Mouse (Mus musculus): ENCODE results near the gene Amph. TPM values are rescaled to one million over a fixed set of nuclear protein-coding genes. Genes with fewer than 3 reads are reported as not detected.
"Not testable (repeated sequence)": the region's sequence is repeated elsewhere in the genome, so short reads cannot be mapped to it uniquely, and the experiment has no call there.

Amph gene
- 1.3 TPM in 2 replicates for polyA plus RNA-seq (2014; fragmentation: Nextera tagmentation; extraction: Ambion mirVana)

GRCm38 (mm10) chr13:18948171-18949028, at the start of gene Amph:
Amph (plus strand) TSS chr13:18948205.
- WGBS = under 1% methylated on average over 70 of the region's 70 CpGs
- TF ChIP-seq CTCF (IDR thresholded peaks at IDR 0.05; ENCODE audit: low read depth) = peak; percentile 51
- DNase-seq (peak; percentile 79), ATAC-seq (ENCODE audit: insufficient read depth) (peak; percentile 95)
- Histone ChIP-seq H3K9ac (peak within 1 kb of the TSS; percentile 50), H3K9me3 (ENCODE audit: low read depth, low read length) (no peaks in the 10 kb centered on the region), H3K4me3 (ENCODE audit: low read depth, low read length) (peak within 1 kb of the TSS; percentile 64), H3K27me3 (ENCODE audit: insufficient read depth, low read length) (peaks cover 13% of the 10 kb centered on the region), H3K4me1 (ENCODE audit: insufficient read depth) (no peaks in the 10 kb centered on the region), H3K36me3 (ENCODE audit: insufficient read depth) (no peaks in the 10 kb centered on the region), H3K27ac (ENCODE audit: low read depth) (no peak within 1 kb of the TSS), H3K4me2 (peak within 1 kb of the TSS; percentile 98)

DNA sequence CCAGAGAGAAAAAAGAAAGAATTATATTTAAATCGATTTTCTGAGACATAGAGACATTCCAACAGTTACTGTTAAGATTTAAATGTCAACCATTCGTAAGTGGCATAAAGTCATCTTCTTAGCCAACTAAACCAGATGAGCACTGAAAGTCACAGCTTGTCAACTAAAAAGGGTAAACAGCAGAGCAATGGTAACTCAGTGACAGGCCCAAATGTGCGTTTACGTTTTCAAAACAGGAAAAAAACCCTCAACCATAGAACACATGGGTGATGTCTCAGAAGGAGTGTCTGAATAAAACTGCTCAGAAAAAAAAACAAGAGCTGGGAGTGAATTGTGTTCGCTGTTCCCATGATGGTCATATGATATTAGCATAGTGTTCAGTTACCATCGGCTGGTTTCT, 44.4 kb upstream of the Amph start:
- Histone ChIP-seq H3K9me3 (ENCODE audit: low read depth, low read length) (no peaks in the 10 kb centered on the region), H3K4me1 (ENCODE audit: insufficient read depth) (no peaks in the 10 kb centered on the region), H3K9ac (no peak overlapping the region), H3K4me3 (ENCODE audit: low read depth, low read length) (no peak overlapping the region), H3K4me2 (no peak overlapping the region), H3K36me3 (ENCODE audit: insufficient read depth) (no peaks in the 10 kb centered on the region), H3K27ac (ENCODE audit: low read depth) (no peak overlapping the region), H3K27me3 (ENCODE audit: insufficient read depth, low read length) (no peaks in the 10 kb centered on the region)
- TF ChIP-seq CTCF (IDR thresholded peaks at IDR 0.05; ENCODE audit: low read depth) = no peak
- no peak for DNase-seq
- 79% methylated on average over 6 of the region's 6 CpGs for WGBS
- ATAC-seq (ENCODE audit: insufficient read depth) = no peak

GRCm38 (mm10) chr13:18914774-18915173, 33.2 kb upstream of the Amph start:
- 49% methylated on average over 4 of the region's 4 CpGs for WGBS
- Histone ChIP-seq H3K9me3 (ENCODE audit: low read depth, low read length) (no peaks in the 10 kb centered on the region), H3K4me1 (ENCODE audit: insufficient read depth) (no peaks in the 10 kb centered on the region), H3K27ac (ENCODE audit: low read depth) (no peak overlapping the region), H3K4me2 (no peak overlapping the region), H3K27me3 (ENCODE audit: insufficient read depth, low read length) (no peaks in the 10 kb centered on the region), H3K4me3 (ENCODE audit: low read depth, low read length) (no peak overlapping the region), H3K36me3 (ENCODE audit: insufficient read depth) (no peaks in the 10 kb centered on the region), H3K9ac (no peak overlapping the region)
- ATAC-seq (ENCODE audit: insufficient read depth) (no peak), DNase-seq (no peak)
- no peak for TF ChIP-seq CTCF (IDR thresholded peaks at IDR 0.05; ENCODE audit: low read depth)

DNA sequence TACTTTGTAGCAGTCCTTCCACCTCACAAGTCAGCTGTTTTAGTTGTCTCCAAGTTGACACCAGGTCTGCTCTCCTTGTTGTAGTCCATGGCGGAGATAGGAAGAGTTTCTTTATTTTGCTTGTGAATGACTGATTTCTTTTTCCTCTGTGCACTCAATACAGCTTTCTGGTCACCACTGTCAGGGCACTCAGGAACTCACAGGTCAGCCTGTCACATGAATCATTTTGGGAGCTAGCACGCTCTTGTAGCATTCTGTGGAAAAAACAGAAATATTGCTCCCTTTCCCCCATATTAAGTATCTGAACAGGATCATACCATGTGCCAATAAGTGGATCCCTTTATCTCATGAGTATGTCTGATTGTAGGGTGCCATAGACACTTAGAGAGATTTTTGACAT, 14.8 kb upstream of the Amph start:
- not testable (repeated sequence) for H3K27ac ChIP-seq (ENCODE audit: low read depth); DNase-seq; H3K4me1 ChIP-seq (ENCODE audit: insufficient read depth); H3K4me3 ChIP-seq (ENCODE audit: low read depth, low read length); H3K9me3 ChIP-seq (ENCODE audit: low read depth, low read length); H3K27me3 ChIP-seq (ENCODE audit: insufficient read depth, low read length); H3K36me3 ChIP-seq (ENCODE audit: insufficient read depth); H3K4me2 ChIP-seq; H3K9ac ChIP-seq; ATAC-seq (ENCODE audit: insufficient read depth)
- 22% methylated on average over 1 of the region's 2 CpGs for WGBS

- Histone ChIP-seq H3K4me1 (ENCODE audit: insufficient read depth) (no peaks in the 10 kb centered on the region), H3K4me2 (peak overlapping the region; percentile 98), H3K36me3 (ENCODE audit: insufficient read depth) (no peaks in the 10 kb centered on the region), H3K9me3 (ENCODE audit: low read depth, low read length) (no peaks in the 10 kb centered on the region), H3K27me3 (ENCODE audit: insufficient read depth, low read length) (peaks cover 13% of the 10 kb centered on the region), H3K4me3 (ENCODE audit: low read depth, low read length) (peak overlapping the region; percentile 64), H3K27ac (ENCODE audit: low read depth) (no peak overlapping the region), H3K9ac (no peak overlapping the region)
- ATAC-seq (ENCODE audit: insufficient read depth) (no peak), DNase-seq (peak; percentile 7)
- 14% methylated on average over 5 of the region's 5 CpGs for WGBS
- no peak for TF ChIP-seq CTCF (IDR thresholded peaks at IDR 0.05; ENCODE audit: low read depth)
These were observed 319 bp upstream of the Amph start for GRCm38 (mm10) chr13:18947686-18948085.

DNA sequence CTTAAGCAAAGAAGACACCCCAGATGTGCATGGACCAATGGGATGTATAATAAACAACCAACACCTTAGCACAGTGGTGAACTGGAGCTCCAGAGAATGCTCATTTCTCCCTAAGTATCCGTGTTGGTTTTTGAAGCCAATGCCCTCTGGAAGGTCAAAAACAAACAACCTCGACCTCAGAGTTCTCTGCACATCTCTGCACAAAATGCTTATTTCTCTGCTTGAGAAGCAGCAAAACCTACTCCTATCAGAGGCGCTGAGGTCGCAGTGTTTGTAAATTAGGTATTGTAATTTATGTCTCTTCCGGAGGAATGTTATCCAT, 985 bp downstream of the Amph start:
- no peak for TF ChIP-seq CTCF (IDR thresholded peaks at IDR 0.05; ENCODE audit: low read depth)
- Histone ChIP-seq H3K9ac (no peak overlapping the region), H3K4me1 (ENCODE audit: insufficient read depth) (no peaks in the 10 kb centered on the region), H3K27me3 (ENCODE audit: insufficient read depth, low read length) (peaks cover 13% of the 10 kb centered on the region), H3K9me3 (ENCODE audit: low read depth, low read length) (no peaks in the 10 kb centered on the region), H3K36me3 (ENCODE audit: insufficient read depth) (no peaks in the 10 kb centered on the region), H3K27ac (ENCODE audit: low read depth) (no peak overlapping the region), H3K4me2 (peak overlapping the region; percentile 98), H3K4me3 (ENCODE audit: low read depth, low read length) (peak overlapping the region; percentile 64)
- DNase-seq (no peak), ATAC-seq (ENCODE audit: insufficient read depth) (no peak)
- 7% methylated on average over 5 of the region's 5 CpGs for WGBS

- 32% methylated on average over 11 of the region's 11 CpGs for WGBS
- Histone ChIP-seq H3K36me3 (ENCODE audit: insufficient read depth) (no peaks in the 10 kb centered on the region), H3K9ac (no peak overlapping the region), H3K4me1 (ENCODE audit: insufficient read depth) (no peaks in the 10 kb centered on the region), H3K4me2 (peak overlapping the region; percentile 98; the same call in 1 of the 2 replicates), H3K9me3 (ENCODE audit: low read depth, low read length) (no peaks in the 10 kb centered on the region), H3K27ac (ENCODE audit: low read depth) (no peak overlapping the region), H3K27me3 (ENCODE audit: insufficient read depth, low read length) (peaks cover 13% of the 10 kb centered on the region), H3K4me3 (ENCODE audit: low read depth, low read length) (no peak overlapping the region)
- DNase-seq (peak; percentile 9), ATAC-seq (ENCODE audit: insufficient read depth) (no peak)
- no peak for TF ChIP-seq CTCF (IDR thresholded peaks at IDR 0.05; ENCODE audit: low read depth)
These were observed 1.7 kb downstream of the Amph start for GRCm38 (mm10) chr13:18949626-18950200.
